Mouse (Mus musculus): ENCODE data around the gene Mosmo.

GRCm38 (mm10) chr7:120634301-120634700 lies 43.1 kb upstream of the Mosmo start:
- TF ChIP-seq TBP (conservative IDR thresholded peaks at IDR 0.05; ENCODE audit: low read depth, low read length) (no peak), CHD1 (IDR thresholded peaks at IDR 0.05; ENCODE audit: low read depth, low read length) (no peak), CTCF (conservative IDR thresholded peaks at IDR 0.05 in 1 of 2, IDR thresholded peaks at IDR 0.05 in 1 of 2; ENCODE audit: low read depth in 2 of 2, low read length in 2 of 2) (no peak), MYC (IDR thresholded peaks at IDR 0.05; ENCODE audit: low read depth, low read length) (no peak), POLR2A (IDR thresholded peaks at IDR 0.05; ENCODE audit: low read depth, low read length) (no peak), JUND (conservative IDR thresholded peaks at IDR 0.05; ENCODE audit: low read depth, low read length) (no peak), GABPA (IDR thresholded peaks at IDR 0.05; ENCODE audit: insufficient replicate concordance, low read depth, low read length) (no peak), ZKSCAN1 (IDR thresholded peaks at IDR 0.05; ENCODE audit: borderline replicate concordance, low read depth, low read length) (no peak), UBTF (IDR thresholded peaks at IDR 0.05; ENCODE audit: low read depth, low read length) (no peak), TCF12 (IDR thresholded peaks at IDR 0.05; ENCODE audit: low read depth, low read length) (no peak), ZNF384 (IDR thresholded peaks at IDR 0.05; ENCODE audit: low read depth, low read length) (no peak)

Data from CH12.LX (cell line).